Mouse (Mus musculus) E14TG2a.4 (cell line): ENCODE measurements at regions not wholly inside any gene's neighbourhood (a gene's known extent, or its start where the extent isn't known, plus 50 kb on each side); places are given as distances from the start of the nearest gene placed in this dataset.

Source experiments
- CTCF ChIP-seq: conservative IDR thresholded peaks from 2 replicates; pipeline ENCODE4 v1.5.1; 2014; ENCODE audit warnings: low read length
- NANOG ChIP-seq: IDR thresholded peaks from 2 replicates; pipeline ENCODE4 v1.6.1; 2014; ENCODE audit warnings: borderline replicate concordance, low read length, mixed read lengths
- POU5F1 ChIP-seq: IDR thresholded peaks from 2 replicates; pipeline ENCODE4 v1.6.1; 2014; ENCODE audit warnings: low read length, borderline replicate concordance

DNA sequence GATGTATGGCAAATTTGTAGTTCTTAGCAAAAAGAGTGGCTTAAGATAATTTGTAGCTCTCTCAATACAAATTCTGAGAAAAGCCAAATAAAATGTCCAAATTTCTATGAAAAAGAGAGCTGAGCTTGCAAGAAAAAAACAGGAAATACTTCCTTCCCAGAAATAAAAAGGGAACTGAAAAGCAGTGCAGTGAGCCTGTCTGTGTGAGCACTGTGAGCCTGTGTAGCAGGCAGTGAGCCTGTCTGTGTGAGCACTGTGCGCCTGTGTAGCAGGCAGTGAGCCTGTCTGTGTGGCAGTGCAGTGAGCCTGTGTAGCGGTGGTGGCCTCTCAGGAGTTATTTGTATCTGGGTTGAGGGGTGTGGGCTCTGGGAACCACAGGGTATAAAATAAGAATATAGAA, 62.7 kb upstream of the Rasgrp1 start:
- TF ChIP-seq CTCF, result no peak
- no peak for TF ChIP-seq POU5F1
- TF ChIP-seq NANOG, result no peak
